Mouse (Mus musculus) induced T-regulatory cell, adult 2 months (primary cell): ENCODE results near the gene Atp13a3.
A peak's percentile ranks its signal among the peaks of the same experiment; 100 is the strongest.
"Not testable (repeated sequence)": the region's sequence is repeated elsewhere in the genome, so short reads cannot be mapped to it uniquely, and the experiment has no call there.

Source experiments
- DNase-seq: peaks from one replicate; pipeline ENCODE4 v3.0.0-alpha.2; 2012; ENCODE audit warnings: low read depth

Atp13a3 gene

DNA sequence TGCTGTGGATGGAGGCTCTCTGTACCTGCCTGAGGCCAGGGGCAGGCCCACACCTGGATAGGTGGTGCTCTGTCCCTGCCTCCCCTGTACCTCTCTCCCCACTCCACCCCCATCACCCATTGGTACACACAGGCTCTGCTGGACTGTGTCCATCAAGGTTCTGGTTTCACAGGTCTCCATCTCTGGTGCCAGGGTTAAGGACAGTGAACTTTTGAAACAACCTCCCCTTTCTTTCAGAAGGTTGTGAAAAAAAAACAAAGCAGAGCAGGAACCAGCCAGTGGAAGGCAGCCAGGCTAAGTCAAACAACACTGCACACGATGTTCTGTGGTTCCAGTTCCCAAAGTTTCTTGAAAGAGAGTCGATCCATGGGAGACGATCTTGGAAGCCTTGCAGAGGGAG is 6.9 kb upstream of the Atp13a3 start:
- DNase-seq: no peak

DNA sequence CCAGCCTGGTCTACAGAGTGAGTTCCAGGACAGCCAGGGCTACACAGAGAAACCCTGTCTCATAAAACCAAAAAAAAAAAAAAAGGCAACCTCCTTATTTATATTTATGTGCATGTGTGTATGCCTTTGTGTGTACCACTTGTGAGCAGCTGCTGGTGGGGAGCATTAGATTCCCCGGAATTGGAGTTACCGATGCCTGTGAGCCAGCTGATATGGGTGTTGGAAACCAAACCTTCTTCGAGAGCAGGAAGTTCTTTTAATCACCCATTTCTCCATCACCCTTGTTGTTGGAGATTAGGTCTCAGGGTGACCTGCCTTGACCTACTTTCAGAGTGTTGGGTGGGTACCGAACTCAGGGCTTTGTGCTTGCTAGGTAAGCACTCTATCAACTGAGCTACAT is 5.1 kb upstream of the Atp13a3 start:
- no peak for DNase-seq

DNA sequence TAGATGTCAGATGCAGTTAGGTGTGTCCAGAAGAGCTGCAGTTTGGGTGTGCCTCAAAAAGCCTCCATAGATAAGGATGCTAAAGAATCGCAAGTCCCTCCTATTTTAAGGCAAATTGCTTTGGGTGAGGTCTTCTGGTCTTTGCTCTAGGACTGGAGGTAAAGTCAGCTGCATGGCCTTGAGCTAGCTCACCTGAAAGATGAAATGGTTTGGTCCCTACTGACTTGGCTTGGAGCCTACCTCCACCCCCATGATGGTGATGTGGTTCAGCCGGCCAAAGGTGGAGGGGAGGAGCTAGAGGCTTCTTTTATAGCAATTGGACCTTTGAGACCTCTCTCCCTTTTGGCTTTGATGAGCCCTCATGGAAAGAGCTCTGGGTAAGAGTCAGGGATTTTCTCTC is 1.7 kb upstream of the Atp13a3 start:
- no peak for DNase-seq

DNA sequence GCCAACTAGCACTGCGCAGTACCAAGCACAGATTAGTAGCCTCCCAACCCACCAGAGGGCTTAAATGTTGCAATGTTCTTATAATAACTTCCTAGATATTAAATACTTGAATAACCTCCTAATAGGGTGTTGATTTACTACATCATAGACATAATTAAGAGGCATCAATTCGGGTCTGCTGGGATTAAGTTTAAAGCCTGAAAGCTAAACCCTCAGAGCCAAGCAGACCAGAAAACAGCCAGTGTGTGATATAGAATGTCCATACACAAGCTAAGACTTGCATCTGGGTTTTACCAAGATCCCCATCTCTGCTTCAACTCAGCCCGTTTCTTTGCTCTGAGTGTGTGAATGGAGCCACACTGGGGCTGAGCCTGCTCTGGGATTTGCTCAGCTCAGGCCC is 2.2 kb downstream of the Atp13a3 start:
- no peak for DNase-seq

DNA sequence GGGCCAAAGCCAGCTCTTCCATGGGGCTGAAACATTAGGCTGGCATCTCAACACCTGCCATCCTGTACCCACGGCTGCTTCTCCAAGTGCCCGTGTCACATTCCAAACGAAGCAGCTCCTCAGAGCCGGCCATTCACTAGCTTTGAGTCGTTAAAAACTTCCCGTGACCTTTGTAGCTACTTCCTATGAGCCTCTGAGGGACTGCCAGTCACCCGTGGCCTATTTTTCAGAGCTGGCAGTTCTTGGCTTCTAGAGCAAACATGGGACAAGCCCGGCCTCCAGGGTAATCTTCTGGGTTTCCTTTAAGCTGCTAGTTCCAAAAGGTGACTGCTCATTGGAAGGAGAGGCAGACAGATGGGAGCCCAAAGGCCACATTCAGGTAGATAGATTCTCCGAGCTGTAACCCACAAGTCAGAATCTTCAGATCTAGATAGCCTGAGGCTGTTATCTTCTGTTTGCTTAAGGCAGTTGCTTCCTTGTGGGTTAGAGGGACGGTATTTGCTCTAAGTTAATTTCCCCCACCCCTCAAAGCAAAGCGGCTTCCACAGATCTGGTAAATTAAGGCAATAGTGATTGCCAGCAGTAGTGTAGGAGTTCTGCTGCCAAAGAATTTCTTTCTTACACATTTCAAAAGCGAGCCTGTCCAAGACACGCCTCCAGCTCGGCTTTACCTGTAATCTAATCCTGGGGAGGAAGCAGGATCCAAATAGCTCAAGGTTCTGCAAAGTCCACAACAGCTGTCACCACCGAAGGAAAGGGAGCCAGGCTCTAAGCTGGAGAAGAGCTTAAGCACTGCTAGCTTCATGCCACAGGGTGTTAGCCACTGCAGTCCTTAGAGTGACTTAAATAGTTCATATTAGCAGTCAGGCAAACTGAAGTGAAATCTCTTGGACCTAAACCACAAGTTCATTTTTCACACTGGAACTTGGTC is 8.4 kb downstream of the Atp13a3 start:
- no peak for DNase-seq

DNA sequence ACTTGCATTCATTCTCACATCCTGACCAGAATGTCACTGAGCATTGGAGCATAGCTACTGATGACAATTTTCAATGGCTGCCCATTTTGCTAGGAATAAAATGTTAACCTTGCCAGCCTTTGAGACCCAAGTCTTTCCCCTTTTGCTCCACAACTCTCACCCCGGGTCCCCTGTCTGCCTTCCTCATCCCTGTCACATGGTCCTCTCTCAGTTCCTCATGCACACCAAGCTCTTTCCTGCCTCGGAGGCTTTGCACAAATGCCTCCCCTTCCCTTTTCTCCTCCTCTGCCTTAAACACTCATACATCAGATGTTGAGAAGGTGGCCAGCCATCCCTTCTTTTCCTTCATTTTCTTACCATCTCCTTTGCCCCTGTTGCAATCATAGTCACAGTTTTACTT is 10.6 kb downstream of the Atp13a3 start:
- no peak for DNase-seq

DNA sequence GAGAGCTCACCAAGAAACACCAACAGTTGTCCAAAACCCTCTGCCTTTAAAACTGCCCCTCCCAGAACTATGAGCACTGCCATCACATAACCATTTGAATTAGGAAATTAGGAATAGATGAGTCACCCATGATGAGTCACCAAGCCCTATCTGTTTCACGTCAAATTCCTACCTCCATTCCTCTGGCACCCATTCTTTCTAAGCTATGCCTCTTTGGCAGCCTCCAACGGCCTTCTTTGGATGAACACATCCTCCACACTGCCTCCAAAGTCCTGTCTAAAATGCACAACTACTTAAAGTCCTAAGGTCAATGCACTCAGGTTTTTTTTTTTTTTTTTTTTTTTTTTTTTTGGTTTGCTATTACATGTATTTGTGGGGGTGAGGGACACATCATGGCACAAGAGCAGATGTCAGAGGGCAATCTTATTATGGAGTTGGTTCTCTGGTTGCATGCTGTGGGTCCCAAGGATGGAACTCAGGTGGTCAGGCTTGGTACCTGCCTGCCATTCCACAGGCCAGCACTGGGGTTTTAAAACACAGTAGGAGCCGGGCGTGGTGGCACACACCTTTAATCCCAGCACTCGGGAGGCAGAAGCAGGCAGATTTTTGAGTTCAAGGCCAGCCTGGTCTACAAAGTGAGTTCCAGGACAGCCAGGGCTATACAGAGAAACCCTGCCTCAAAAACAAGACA is 15.0 kb downstream of the Atp13a3 start:
- DNase-seq: peak; percentile 30

DNA sequence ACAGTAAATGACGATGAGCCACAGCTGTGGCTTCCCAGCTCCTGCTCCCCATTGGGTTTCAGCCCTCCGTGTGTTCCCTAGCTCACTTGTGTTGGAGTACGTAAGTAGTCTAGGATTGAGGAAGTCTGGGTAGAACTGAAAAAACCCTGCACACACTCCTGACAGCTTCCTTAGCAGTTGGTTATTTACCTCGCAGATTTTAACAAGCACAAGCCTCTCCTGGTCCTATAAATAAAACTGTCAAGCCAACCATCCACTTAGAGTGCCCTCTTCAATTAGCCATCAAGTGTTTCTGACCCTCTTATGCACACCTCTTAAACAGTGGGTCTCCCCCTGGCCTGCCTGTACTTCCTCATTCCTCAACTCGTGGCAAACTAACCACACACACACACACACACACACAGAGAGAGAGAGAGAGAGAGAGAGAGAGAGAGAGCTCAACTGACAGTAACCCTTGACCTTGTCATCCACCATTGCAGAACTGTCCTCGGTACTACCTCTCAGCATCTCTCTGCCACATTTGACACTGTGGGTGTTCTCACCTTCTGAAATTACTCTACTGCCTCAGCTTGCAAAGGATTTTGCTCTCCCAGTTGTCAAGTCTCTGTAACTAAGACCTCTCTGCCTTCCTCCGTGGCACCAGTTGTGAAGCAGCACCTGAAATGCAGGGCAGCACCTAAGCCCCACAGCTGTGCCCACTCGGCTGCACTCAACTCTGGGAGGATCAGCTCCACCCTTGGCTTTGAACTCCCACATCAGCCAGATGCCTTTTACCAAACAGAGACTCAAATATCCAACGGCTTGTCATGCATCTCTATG is 15.7 kb downstream of the Atp13a3 start:
- peak; percentile 47 for DNase-seq

DNA sequence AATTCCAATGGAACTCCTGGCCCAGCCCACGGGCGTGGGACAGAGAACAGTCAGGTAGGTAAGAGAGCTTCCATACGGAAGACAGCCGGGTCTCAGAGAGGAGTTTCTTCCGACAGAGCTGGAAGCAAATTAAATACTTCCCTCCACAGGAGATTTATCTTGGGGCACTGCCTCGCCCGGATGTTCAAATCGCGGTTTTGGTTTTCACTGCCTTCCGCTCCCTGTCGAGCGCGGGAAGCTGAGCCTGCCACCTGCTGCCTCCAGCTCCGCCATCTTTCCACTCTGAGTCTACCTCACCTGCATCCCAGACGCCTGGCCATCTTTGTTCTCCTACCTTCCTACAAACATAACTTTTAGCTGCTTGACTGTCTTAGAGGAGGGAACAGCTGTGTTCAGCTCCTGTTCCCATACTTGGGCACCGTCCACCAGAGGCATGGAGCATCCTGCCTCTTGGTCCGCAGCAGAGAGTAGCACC is 16.5 kb downstream of the Atp13a3 start:
- peak; percentile 90 for DNase-seq

DNA sequence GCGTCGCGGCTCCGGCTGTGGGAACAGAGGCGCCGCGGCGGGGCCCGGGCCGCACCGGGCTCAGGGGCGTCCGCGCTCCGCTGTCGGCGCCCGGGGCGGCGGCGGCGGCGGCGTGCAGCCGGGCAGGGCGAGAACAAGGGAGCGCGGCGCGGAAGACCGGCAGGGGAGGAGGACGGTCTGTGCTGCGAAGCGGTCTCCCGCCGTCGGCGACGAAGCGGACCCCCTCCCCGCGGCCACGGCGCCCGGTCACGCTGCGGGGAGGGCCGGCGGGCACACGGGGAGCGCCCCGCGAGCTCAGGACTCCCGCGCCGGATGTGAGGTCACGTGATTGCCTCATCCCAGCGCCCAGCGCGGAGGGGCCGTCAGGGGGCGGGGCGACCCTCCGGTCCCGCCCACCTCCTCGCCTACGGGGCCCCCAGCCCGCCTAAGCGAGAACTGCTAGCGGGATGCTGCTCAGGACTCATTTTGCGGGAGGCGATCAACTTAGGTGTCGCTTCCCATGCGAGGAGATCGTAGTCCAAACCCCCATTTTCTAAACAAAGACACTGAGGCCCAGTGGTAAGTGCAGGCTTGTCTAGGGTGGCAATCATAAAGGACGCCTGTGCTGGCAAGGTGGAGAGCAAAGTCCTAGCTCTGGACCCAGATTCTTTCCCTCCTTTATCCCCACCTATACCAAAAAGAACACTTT is 17.1 kb downstream of the Atp13a3 start:
- peak; percentile 95 for DNase-seq

DNA sequence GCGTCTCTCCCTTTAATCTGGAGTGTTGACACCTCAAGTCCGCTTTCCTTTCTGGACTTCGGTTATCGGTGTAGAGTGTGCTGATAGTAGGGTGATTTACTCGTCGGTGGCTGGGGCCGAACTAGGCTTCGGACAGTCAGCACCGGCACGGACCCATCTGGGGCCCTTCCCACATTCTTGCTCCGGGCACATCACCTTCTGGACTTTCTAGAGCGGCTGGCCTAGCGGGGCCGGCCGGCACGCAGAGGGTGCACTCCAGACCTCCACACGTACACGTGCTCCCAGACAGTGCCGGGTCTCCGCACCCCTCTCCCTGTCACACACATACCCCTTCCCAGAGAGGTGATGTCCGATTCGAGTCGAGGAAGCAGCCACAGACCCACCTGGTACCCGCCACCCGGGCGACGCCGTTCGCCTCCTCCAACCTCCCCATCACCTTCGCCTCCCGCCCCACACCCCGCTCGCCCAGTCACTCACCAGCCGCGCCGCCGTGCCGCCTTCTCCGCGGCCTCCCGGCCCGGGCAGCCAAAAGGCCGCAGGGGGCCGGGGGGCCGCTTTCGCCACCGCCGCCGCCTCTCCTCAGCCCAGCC is 17.8 kb downstream of the Atp13a3 start:
- DNase-seq: peak; percentile 54

DNA sequence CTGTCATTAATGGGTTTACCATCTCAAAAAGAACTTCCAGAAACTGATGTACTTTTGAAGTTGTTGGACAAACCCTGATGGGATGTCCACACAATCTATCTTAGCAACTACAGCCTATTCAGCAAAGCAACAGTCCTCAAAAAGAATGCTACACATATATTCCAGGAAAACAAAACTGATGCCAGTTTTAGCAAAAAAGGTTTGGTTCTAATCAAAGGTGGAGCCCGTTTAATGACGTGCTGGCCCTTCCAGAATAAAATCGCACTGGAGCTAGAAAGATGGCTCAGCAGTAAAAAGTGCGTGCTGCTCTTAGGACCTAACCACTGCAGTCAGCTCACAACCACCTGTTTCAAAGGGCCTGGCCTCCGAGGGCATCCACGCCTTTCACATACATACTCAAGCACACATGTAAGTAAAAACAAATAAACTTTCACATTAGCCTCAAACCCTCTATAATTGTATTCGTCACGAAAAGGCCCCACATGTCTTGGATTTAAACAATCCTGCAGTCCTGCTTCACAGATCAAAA is 18.8 kb downstream of the Atp13a3 start:
- peak; percentile 51 for DNase-seq

DNA sequence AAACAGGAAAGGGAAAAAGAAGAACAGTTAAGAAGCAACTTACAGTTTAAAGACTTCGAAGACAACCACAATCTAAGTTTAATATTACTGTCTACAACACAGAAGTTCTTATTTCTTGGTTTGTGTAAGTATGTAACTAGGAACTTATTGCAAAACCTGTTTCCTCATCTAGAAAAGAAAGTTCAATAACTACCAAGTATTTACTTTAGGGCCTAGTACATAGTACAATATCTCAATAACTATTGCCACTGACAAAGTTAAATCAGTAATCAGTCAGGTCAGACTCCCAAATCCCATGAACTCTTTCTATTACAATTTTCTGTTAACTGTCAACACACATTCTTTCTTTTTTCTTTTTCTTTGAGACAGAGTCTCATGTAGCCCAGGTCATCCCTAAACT is 20.2 kb downstream of the Atp13a3 start:
- DNase-seq: peak; percentile 28

DNA sequence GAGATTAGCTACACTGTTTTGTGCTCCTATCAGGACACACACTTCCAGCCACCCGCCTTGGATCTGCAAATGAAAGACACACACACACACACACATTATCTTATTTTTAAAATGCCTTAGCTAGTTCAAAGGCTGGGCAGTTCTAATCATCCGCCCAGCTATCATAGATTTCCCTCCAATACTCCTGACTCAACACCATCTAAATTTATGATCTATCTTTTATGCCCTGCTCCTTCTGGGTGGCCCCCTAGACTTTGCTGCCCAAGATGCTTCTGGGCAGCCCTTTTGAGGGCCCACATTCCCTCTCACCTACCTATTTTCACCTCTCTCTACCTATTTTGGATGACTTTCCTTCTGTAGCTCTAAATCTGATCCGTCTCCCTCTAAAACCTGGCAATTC is 29.5 kb downstream of the Atp13a3 start:
- DNase-seq: no peak

DNA sequence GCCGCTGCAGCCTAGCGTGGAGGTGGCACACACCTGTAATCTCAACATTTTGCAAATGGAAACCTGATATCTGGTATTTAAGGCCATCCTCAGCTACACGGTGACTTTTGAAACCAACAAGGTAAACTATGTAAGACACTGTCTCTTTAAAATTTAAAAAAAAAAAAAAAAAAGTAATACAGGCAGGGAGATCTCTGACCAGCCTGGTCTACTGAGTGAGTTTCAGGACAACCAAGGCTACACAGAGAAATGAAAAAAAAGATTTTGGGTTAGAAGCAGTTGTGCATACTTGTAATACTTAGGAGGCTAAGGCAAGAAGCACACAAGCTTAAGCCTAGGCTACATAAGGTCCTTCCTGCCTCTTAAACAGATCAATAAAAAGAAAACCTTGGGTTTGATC is 30.8 kb downstream of the Atp13a3 start:
- no peak for DNase-seq

DNA sequence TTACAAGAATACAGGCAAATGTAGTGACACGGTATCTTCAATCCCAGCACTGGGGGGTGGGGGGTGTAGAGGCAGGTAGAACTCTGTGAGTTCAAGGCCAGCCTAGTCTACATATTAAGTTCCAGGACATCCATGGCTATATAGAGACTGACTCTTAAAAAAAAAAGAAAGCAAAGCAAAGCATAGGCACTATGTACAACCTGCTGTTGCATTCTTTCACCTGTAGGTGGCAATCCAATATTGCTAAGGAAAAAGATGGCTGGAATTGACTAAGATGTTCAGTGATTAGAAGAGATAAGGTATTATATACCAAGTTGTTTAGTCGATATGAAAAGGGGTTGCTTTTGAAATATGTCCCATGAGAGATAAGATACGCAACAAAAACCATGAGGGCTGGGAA is 31.5 kb downstream of the Atp13a3 start:
- DNase-seq: peak; percentile 82

DNA sequence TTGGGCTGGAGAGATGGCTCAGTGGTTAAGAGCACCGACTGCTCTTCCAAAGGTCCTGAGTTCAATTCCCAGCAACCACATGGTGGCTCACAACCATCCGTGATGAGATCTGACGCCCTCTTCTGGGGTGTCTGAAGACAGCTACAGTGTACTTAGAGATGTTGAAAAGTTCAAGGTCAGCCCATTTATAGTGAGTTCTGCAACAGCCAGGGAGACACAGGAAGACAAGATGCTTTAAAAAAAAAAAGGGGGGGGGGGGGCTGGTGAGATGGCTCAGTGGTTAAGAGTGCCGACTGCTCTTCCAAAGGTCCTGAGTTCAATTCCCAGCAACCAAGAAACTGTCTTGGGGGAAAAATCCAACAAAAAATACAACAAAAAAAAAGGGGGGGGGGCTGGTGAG is 32.5 kb downstream of the Atp13a3 start:
- not testable (repeated sequence) for DNase-seq

DNA sequence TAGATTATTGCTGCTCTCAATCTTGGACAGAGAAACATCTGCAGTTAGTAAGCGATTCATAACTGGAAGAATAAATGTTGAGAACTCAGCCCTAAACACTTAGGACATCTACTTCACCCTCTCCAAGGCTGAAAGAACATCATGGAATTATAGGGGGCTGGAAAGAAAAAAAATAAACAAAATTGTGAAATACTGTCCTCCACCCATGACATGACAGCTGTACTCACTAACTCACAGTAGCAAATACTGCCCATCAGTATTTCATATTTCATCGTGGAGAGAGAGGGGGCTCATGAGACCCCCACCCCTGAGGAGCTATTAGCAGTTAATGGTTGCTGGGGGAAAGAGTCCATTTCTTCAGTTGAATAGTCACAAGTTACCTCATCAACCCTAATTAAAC is 38.4 kb downstream of the Atp13a3 start:
- DNase-seq: no peak

DNA sequence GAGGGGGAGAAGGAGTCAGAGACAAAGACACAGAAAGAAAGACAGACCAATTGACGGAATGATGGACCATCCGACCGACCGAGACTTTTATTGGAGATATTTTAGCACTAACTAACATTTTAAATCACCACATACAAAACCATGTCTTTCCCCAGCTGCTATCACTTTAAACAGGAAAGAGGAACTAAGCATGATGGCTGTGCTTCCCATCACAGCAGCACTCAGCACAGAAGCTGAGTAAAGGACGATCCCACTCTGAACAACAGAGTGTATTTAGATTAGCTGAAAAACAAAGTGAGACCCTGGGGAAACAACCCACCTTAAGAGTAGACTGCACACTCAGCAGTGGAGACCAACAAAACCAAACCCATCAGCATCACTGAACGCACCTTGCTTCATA is 41.2 kb downstream of the Atp13a3 start:
- DNase-seq: no peak

DNA sequence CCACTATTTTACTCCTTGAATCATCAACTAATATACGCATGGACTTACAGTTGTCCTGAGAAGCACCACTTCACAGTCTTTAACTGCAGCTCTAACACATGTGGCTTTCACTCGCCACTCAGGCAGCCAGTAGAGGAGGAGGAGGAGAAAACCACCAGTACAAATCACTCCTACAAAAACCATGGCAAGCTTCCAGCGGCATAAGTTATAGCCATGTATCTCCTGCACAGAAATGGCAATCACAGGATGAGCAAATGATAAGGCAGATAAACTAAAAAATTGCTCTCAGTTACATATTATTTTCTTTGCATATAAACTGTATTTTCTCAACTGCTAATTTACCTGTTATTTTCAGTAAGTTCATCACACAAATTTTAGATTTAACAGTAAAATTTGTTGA is 43.2 kb downstream of the Atp13a3 start:
- DNase-seq: no peak

DNA sequence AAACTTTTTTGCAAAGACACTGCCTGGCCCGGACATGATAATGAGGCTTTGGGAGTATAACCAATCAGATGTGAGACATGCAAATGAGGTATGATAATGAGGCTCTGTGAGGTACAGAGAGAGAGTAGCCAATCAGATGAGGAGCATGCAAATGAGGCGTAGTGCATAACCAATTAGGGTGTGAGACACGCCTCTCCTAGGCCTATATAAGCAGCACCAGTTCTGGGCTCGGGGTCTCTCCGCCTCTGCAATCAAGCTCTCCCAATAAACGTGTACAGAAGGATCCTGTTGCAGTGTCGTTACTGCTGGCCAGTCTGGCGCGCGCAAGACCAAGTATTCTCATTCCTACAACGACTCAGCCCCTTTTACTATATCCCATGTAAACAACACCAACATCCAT is 52.3 kb downstream of the Atp13a3 start:
- DNase-seq: not testable (repeated sequence)
